Mouse (Mus musculus) embryonic facial prominence, embryonic 15.5 days (tissue): ENCODE data around the gene Bmpr2. TPM values are rescaled to one million over a fixed set of nuclear protein-coding genes. Genes with fewer than 3 reads are reported as not detected.

Source experiments
- ATAC-seq: fragments of 200-750 bp; cut with Nextera tagmentation; 2 replicates; pipeline ENCODE4 v1.8.0; 2017; ENCODE audit warnings: low read depth, moderate TSS enrichment; ENCODE audit not compliant: insufficient number of reproducible peaks, low FRiP score, low TSS enrichment
- H3K27ac ChIP-seq: fragments of 300-500 bp; sonication (generic); replicated peaks from 2 replicates; pipeline ENCODE4 v1.5.1; 2015; ENCODE audit warnings: mild to moderate bottlenecking, inconsistent platforms
- H3K27me3 ChIP-seq: fragments of 300-500 bp; sonication (generic); 2 replicates; pipeline ENCODE4 v1.6.1; 2015; ENCODE audit warnings: inconsistent platforms
- H3K36me3 ChIP-seq: fragments of 300-500 bp; sonication (generic); 2 replicates; pipeline ENCODE4 v1.6.1; 2015; ENCODE audit warnings: mild to moderate bottlenecking, inconsistent platforms
- H3K4me1 ChIP-seq: fragments of 300-500 bp; sonication (generic); 2 replicates; pipeline ENCODE4 v1.6.1; 2015; ENCODE audit warnings: inconsistent platforms
- H3K4me2 ChIP-seq: fragments of 300-500 bp; sonication (generic); replicated peaks from 2 replicates; pipeline ENCODE4 v1.6.1; 2015; ENCODE audit warnings: mild to moderate bottlenecking, inconsistent platforms
- H3K4me3 ChIP-seq: fragments of 300-500 bp; sonication (generic); replicated peaks from 2 replicates; pipeline ENCODE4 v1.5.1; 2015; ENCODE audit warnings: mild to moderate bottlenecking, inconsistent platforms
- H3K9ac ChIP-seq: fragments of 300-500 bp; sonication (generic); 2 replicates; pipeline ENCODE4 v1.6.1; 2015; ENCODE audit warnings: inconsistent platforms
- H3K9me3 ChIP-seq: fragments of 300-500 bp; sonication (generic); replicated peaks from 2 replicates; pipeline ENCODE4 v1.6.1; 2016; ENCODE audit warnings: inconsistent platforms
- WGBS: fragments of 180-500 bp; shearing (Covaris S2); methylation state at CpG from one replicate; pipeline ENCODE4 v1.1.7; 2015; 5-methylcytosine and 5-hydroxymethylcytosine counted together
- polyA plus RNA-seq: library from polyadenylated mRNA; unstranded; fragments of >200 nt; fragmentation: Nextera tagmentation; extraction: Ambion mirVana; gene quantifications from 2 replicates; pipeline ENCODE4 v1.2.1, GENCODE M21; 2015

Bmpr2 gene
- polyA plus RNA-seq, 1 experiment from 2014 or later: 8.8 TPM

GRCm38 (mm10) chr1:59899679-59900078, 136.5 kb downstream of the Bmpr2 start:
- 87% methylated on average over 2 of the region's 2 CpGs for WGBS
- ATAC-seq: no peak
- H3K27ac ChIP-seq: no peak overlapping the region

GRCm38 (mm10) chr1:59901082-59901876, 138.1 kb downstream of the Bmpr2 start:
- H3K4me2 ChIP-seq: no peak overlapping the region
- 90% methylated on average over 5 of the region's 5 CpGs for WGBS

More at GRCm38 (mm10) chr1:59899679-59900078, 136.5 kb downstream of the Bmpr2 start:
- H3K27me3 ChIP-seq: no peaks in the 10 kb centered on the region
- H3K9ac ChIP-seq: no peak overlapping the region
- no peak overlapping the region for H3K4me3 ChIP-seq
- H3K9me3 ChIP-seq: no peaks in the 10 kb centered on the region
- peaks cover 12% of the 10 kb centered on the region for H3K4me1 ChIP-seq
- H3K36me3 ChIP-seq: no peaks in the 10 kb centered on the region
- H3K4me2 ChIP-seq: no peak overlapping the region

GRCm38 (mm10) chr1:59902634-59903033, 139.4 kb downstream of the Bmpr2 start:
- H3K9ac ChIP-seq: no peak overlapping the region
- no peak overlapping the region for H3K4me3 ChIP-seq
- H3K27ac ChIP-seq: no peak overlapping the region
- no peaks in the 10 kb centered on the region for H3K9me3 ChIP-seq
- no peaks in the 10 kb centered on the region for H3K36me3 ChIP-seq
- no peak for ATAC-seq
- no peaks in the 10 kb centered on the region for H3K27me3 ChIP-seq
- 10% methylated on average over 3 of the region's 3 CpGs for WGBS
- peaks cover 5% of the 10 kb centered on the region; the same call in 1 of the 2 replicates for H3K4me1 ChIP-seq
- H3K4me2 ChIP-seq: no peak overlapping the region

More at GRCm38 (mm10) chr1:59901082-59901876, 138.1 kb downstream of the Bmpr2 start:
- no peak overlapping the region for H3K9ac ChIP-seq
- H3K27ac ChIP-seq: no peak overlapping the region
- H3K27me3 ChIP-seq: no peaks in the 10 kb centered on the region
- ATAC-seq: no peak
- no peaks in the 10 kb centered on the region for H3K36me3 ChIP-seq
- H3K4me3 ChIP-seq: no peak overlapping the region
- peaks cover 5% of the 10 kb centered on the region; the same call in 1 of the 2 replicates for H3K4me1 ChIP-seq
- H3K9me3 ChIP-seq: no peaks in the 10 kb centered on the region

- H3K27ac ChIP-seq: no peak overlapping the region
- H3K27me3 ChIP-seq: no peaks in the 10 kb centered on the region
- H3K9me3 ChIP-seq: no peaks in the 10 kb centered on the region
- 96% methylated on average over 6 of the region's 6 CpGs for WGBS
- no peak overlapping the region for H3K4me2 ChIP-seq
- no peak for ATAC-seq
- H3K4me3 ChIP-seq: no peak overlapping the region
- H3K36me3 ChIP-seq: no peaks in the 10 kb centered on the region
- 0 out of 2 replicates have a peak, but pooled peaks cover 5% of the 10 kb centered on the region for H3K4me1 ChIP-seq
- H3K9ac ChIP-seq: no peak overlapping the region
These were observed 141.6 kb downstream of the Bmpr2 start for GRCm38 (mm10) chr1:59904630-59905295.

- ATAC-seq: no peak
- H3K4me3 ChIP-seq: no peak overlapping the region
- H3K4me1 ChIP-seq: 0 out of 2 replicates have a peak, but pooled peaks cover 5% of the 10 kb centered on the region
- 71% methylated on average over 2 of the region's 2 CpGs for WGBS
- H3K4me2 ChIP-seq: no peak overlapping the region
- H3K27ac ChIP-seq: no peak overlapping the region
- no peaks in the 10 kb centered on the region for H3K27me3 ChIP-seq
- H3K9ac ChIP-seq: no peak overlapping the region
- no peaks in the 10 kb centered on the region for H3K9me3 ChIP-seq
- H3K36me3 ChIP-seq: no peaks in the 10 kb centered on the region
These were observed 142.7 kb downstream of the Bmpr2 start for GRCm38 (mm10) chr1:59905916-59906315.

GRCm38 (mm10) chr1:59906819-59907521, 143.8 kb downstream of the Bmpr2 start:
- no peak for ATAC-seq
- no peaks in the 10 kb centered on the region for H3K36me3 ChIP-seq
- H3K9ac ChIP-seq: no peak overlapping the region
- H3K4me2 ChIP-seq: no peak overlapping the region
- no peaks in the 10 kb centered on the region for H3K27me3 ChIP-seq
- H3K9me3 ChIP-seq: no peaks in the 10 kb centered on the region
- WGBS: 83% methylated on average over 13 of the region's 13 CpGs
- H3K27ac ChIP-seq: no peak overlapping the region
- 0 out of 2 replicates have a peak, but pooled peaks cover 1% of the 10 kb centered on the region for H3K4me1 ChIP-seq
- no peak overlapping the region for H3K4me3 ChIP-seq

- no peak overlapping the region for H3K4me3 ChIP-seq
- H3K9me3 ChIP-seq: no peaks in the 10 kb centered on the region
- H3K36me3 ChIP-seq: no peaks in the 10 kb centered on the region
- ATAC-seq: no peak
- H3K4me1 ChIP-seq: no peaks in the 10 kb centered on the region
- no peak overlapping the region for H3K27ac ChIP-seq
- H3K9ac ChIP-seq: no peak overlapping the region
- 36% methylated on average over 2 of the region's 2 CpGs for WGBS
- H3K27me3 ChIP-seq: no peaks in the 10 kb centered on the region
- no peak overlapping the region for H3K4me2 ChIP-seq
These were observed 144.5 kb downstream of the Bmpr2 start for GRCm38 (mm10) chr1:59907700-59908099.

- Histone ChIP-seq H3K4me3 (no peak overlapping the region), H3K36me3 (no peaks in the 10 kb centered on the region), H3K9ac (no peak overlapping the region), H3K4me1 (peaks cover 22% of the 10 kb centered on the region), H3K9me3 (no peaks in the 10 kb centered on the region), H3K27ac (no peak overlapping the region), H3K4me2 (no peak overlapping the region), H3K27me3 (no peaks in the 10 kb centered on the region)
- no peak for ATAC-seq
- 88% methylated on average over 1 of the region's 1 CpGs for WGBS
These were observed 147.7 kb downstream of the Bmpr2 start for GRCm38 (mm10) chr1:59910941-59911340.

- Histone ChIP-seq H3K9me3 (no peaks in the 10 kb centered on the region), H3K4me1 (peaks cover 25% of the 10 kb centered on the region), H3K4me3 (peak within 1 kb of the TSS; percentile 97), H3K27ac (peak within 1 kb of the TSS; percentile 91), H3K27me3 (no peaks in the 10 kb centered on the region), H3K36me3 (no peaks in the 10 kb centered on the region), H3K9ac (peak within 1 kb of the TSS; percentile 92), H3K4me2 (peak within 1 kb of the TSS; percentile 64)
- under 1% methylated on average over 67 of the region's 72 CpGs for WGBS
- ATAC-seq: peak; percentile 97
These were observed 149.4 kb downstream of the Bmpr2 start, which contains the start of gene Fam117b for GRCm38 (mm10) chr1:59912413-59913157. Gene Fam117b, plus strand, starts transcription at chr1:59913006.

GRCm38 (mm10) chr1:59913195-59913868, 150.1 kb downstream of the Bmpr2 start:
- ATAC-seq: peak; percentile 54

More at GRCm38 (mm10) chr1:59913195-59913868, 150.1 kb downstream of the Bmpr2 start:
- H3K9ac ChIP-seq: peak overlapping the region; percentile 92
- H3K36me3 ChIP-seq: no peaks in the 10 kb centered on the region
- peak overlapping the region; percentile 97 for H3K4me3 ChIP-seq
- H3K4me1 ChIP-seq: peaks cover 25% of the 10 kb centered on the region
- H3K27ac ChIP-seq: peak overlapping the region; percentile 91
- no peaks in the 10 kb centered on the region for H3K27me3 ChIP-seq
- peak overlapping the region; percentile 64 for H3K4me2 ChIP-seq
- WGBS: under 1% methylated on average over 92 of the region's 98 CpGs
- H3K9me3 ChIP-seq: no peaks in the 10 kb centered on the region
